Mouse (Mus musculus): ENCODE measurements at regions not wholly inside any gene's neighbourhood (a gene's known extent, or its start where the extent isn't known, plus 50 kb on each side); places are given as distances from the start of the nearest gene placed in this dataset.

DNA sequence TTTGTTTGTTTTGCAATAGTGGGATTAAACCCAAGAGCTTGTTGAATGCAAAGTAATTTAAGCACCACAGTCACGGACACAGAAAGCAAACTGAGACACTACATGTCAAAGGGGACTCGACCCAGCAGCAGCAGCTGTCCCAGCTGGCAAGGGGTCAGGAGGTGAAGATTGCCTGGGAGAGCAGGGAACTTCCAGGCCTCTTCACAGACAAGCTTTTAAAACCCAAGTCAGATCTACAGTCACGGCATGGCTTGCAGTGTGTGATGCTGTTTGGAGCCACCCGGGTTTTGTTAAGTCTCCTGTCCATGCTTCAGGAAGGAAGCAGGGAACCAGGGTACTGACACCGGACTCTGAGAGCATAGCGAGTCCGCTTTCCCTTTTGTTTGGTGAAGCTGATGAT is 125.4 kb downstream of the Cd83 start:
- no peak for DNase-seq (ENCODE audit: inconsistent age in 2 of 2, low spot score in 1 of 2)

- DNase-seq (ENCODE audit: inconsistent age in 2 of 2, low spot score in 1 of 2), result no peak
These were observed 128.9 kb downstream of the Cd83 start for GRCm38 (mm10) chr13:43913476-43913875.

DNA sequence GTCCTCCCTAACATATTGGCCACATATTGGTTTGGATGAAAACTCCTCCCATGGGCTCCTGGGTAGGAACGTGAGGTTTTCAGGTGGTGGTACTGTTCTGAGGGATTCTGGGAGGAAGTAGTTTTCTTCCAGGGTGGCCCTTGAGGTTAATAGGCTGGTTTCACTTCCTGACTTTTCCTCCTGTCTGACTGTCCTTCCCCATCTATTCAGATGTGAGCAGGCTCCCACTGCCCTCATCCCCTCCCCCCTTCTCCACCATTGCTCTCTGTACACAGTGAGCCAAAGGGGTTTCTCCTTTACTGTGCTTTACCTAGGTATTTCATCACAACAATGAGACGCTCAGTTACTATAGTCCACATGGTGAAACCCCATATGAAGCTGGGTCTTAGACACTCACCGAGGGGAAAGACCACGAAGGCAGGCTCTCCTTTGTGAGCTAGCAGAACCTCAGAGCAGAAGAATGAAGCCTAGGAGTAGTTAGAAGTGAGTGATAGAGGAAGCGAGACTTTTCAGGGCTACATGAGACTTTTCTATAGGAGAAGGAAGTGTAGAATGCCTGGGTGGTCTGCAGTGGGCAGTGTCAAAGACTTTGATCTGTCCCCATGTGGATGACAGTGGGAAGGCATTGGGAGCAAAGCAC is 135.3 kb downstream of the Cd83 start:
- no peak for DNase-seq (ENCODE audit: inconsistent age in 2 of 2, low spot score in 1 of 2)

GRCm38 (mm10) chr13:43930081-43930981 is 145.8 kb downstream of the Cd83 start:
- no peak for DNase-seq (ENCODE audit: inconsistent age in 2 of 2, low spot score in 1 of 2)

- DNase-seq (ENCODE audit: inconsistent age in 2 of 2, low spot score in 1 of 2), result no peak
These were observed 148.4 kb downstream of the Cd83 start for GRCm38 (mm10) chr13:43932946-43933345.

- DNase-seq (ENCODE audit: inconsistent age in 2 of 2, low spot score in 1 of 2), result peak; percentile 65 to 89
These were observed 150.7 kb downstream of the Cd83 start for GRCm38 (mm10) chr13:43935284-43935683.

- no peak for DNase-seq (ENCODE audit: inconsistent age in 2 of 2, low spot score in 1 of 2)
These were observed 151.9 kb downstream of the Cd83 start for GRCm38 (mm10) chr13:43936504-43936903.

DNA sequence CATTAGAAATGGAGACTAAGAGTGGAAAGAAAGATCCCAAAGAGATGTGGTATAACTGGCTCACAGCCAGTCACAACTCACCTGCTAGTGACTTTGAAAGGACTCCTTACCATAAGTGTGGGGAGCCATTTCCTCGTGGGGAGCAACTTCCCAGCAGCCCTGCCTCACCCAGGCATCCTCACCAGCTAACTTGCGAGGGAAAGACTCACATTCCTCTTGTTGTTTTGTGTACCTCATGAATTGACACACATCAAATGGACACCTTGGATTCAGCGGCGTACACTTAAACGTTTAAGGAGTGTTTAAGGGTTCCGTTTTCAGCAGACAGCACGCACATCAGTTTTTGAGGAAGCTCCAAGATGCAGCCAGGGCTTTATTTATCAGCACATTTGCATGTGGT is 154.0 kb downstream of the Cd83 start:
- no peak for DNase-seq (ENCODE audit: inconsistent age in 2 of 2, low spot score in 1 of 2)

DNA sequence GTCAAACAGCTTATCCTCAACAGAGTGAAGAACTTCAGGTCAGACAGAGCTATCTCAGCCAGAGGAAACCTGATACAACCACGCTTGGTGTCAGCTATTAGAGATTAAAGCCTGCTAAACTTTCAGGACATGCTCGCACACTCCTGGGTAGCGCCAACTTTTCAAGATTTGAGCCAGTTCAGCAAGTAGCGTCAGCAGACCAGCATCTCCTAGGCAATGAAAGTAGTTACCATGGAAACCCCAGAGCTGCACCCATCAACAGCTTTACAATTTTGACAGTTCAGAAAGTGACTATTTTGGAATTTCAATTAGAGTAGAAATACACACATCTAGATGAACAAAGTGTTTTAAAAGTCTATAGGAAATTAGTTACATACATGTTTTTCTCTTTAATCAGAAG is 154.8 kb downstream of the Cd83 start:
- DNase-seq (ENCODE audit: inconsistent age in 2 of 2, low spot score in 1 of 2), result no peak

DNA sequence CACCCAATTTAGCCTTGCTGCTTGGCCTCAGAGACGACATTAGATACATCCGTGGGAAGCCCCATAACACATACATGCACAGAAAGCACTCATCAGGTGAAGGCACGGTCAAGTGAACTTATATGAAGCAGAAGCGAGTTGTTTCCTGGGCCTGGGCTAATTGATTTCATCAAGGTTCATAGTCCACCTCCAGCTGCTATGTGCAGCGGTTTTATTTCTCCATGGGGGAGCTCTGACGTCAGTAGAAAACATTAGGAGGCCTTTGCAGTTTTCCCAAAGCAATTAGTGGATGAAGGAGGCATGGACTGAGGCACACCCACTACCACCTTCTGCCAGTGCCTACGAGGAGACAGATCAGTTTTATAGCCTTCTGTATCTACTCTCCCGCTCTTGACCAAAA is 157.2 kb downstream of the Cd83 start:
- no peak for DNase-seq (ENCODE audit: inconsistent age in 2 of 2, low spot score in 1 of 2)

GRCm38 (mm10) chr13:43948606-43949005 is 164.0 kb downstream of the Cd83 start:
- no peak for DNase-seq (ENCODE audit: inconsistent age in 2 of 2, low spot score in 1 of 2)

DNA sequence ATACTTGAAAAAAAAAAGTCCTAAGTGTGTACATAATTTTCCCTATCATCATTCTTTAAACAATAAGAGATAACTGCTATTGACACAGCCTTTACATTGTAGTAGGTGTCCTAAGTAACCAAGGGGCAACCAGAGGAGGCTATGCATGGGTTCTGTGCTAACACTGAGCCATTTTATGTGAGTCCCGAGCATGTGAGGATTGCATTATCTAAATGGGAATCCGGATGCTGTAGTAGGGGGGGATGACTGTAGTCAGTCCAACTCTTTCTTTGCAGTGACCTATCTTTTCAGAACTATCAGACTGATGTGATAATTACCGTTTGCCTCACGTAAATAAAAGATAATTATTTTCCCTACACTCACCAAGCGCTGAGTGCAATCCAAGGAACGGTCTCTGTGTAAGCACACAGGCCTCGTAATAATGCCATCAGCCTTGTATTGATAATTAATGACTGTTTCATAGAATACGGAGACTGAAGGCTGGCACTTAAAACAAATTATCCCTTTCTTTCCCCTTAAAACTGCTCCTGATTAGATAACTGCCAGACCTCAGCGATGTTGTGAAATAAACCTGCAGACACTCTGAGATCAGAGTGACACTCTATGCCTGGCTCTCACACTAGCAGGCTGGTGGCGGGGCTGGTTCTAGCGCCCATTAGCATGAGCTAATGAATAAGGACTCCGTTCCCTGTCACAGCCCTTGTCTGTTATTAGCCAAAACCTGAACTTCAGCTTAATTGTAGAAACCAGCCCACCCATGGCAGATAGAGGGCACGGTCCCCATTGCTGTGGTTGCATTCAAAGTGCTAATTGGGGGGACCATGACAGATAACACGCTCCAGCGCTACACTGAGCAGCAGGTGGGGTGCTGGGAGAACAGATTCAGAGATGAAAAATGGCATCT is 165.4 kb downstream of the Cd83 start:
- no peak for DNase-seq (ENCODE audit: inconsistent age in 2 of 2, low spot score in 1 of 2)

GRCm38 (mm10) chr13:43952491-43952890 is 167.9 kb downstream of the Cd83 start:
- no peak for DNase-seq (ENCODE audit: inconsistent age in 2 of 2, low spot score in 1 of 2)

DNA sequence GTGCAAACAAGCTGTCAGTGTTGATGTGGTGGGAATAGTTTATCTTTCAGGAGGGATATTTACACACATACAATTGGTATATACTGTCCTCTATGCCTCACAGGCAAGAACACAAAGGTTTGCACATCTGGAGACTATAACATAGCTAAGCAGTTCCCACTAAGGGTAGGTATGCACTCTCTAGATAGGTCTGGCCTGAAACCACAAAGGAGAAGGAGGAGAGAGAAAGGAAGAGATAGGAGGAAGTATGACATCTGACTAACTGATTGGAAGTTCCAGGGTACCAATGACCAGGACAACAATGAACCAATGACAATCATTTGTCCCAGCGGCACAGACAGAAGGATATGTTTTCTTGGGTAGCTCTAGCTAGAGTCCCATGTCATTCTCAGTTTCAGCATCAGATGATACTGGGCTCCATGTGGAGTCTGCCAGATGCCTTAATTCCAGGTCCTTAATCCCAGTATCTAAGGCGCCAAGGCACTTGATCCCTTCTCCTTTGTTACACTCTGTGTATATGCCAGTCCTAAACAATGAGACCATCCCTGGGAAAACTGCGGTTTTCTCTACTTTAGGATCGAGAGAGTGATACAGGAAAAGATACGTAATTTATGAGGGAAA is 168.5 kb downstream of the Cd83 start:
- no peak for DNase-seq (ENCODE audit: inconsistent age in 2 of 2, low spot score in 1 of 2)

DNA sequence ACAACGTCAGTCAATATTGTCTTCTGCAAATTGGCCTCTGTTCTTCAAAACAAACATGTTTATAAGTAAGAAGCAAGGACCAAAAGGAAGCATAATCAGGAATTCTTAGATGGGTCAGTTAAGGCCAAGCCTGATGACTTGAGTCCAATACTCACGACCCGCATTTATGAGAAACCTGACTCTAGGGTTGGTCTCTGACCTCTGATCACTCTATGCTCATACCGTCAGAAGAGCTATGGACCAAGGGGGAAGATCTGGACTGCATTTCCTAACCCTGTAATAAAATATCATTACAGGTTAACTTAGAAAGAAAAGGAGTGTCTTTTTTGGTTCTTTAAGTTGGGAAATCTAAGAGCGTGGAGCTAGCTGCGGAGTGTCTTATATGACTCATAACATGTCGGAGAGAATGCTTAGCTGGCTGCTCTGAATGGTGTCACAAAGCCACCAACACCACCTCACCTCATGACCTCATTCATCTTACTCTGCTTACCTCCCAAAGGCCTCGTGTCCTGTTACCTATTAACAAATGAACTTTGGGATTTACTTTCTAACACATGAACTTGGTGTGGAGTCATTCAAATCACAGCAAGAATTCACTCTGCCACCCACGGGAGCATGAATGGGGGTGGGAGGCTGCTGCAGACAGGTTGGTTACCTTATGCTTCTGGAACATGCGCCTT is 170.3 kb downstream of the Cd83 start:
- DNase-seq (ENCODE audit: inconsistent age in 2 of 2, low spot score in 1 of 2), result no peak

DNA sequence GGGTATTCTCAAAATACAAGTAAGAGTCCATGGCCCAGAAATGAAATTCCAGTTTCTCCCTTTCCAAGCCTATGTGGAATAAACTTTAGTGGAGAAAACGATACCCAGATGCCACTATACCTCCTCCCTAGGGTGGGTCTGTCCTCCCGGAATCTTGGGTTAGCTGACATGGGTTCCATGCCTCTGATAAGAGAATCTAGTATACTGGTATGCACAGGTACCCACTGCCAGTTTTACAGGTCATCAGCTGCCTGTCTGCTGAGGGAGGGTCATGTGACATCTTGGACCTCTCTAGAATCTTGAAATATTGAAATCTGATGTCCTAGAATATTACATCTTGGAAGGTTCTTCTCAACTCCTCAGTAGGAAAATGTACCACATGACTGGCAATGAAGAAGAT is 172.5 kb downstream of the Cd83 start:
- no peak for DNase-seq (ENCODE audit: inconsistent age in 2 of 2, low spot score in 1 of 2)

DNA sequence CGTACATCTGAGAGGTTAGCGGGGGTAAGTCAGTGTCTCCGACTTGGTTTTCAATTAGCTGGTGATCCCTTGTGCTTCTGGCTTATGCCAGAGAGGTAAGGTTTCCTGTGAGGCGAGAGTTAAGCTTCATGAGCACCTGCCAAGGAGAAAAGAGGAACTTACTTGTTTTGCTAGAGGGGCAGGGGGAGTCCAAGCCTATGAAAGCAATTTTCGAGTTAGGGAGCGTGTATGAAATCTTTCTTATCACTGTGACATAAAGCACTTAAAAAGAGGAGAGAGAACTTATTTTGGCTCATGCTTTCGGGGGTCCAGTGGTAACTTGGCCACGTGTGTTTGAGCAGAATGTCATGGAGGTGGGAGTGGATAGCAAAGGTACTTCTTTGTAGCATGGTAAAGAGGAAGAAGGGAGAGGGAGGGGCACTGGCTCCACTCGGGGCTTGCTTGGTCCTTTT is 174.6 kb downstream of the Cd83 start:
- DNase-seq (ENCODE audit: inconsistent age in 2 of 2, low spot score in 1 of 2), result no peak

GRCm38 (mm10) chr13:43961047-43961690 is 176.6 kb downstream of the Cd83 start:
- no peak for DNase-seq (ENCODE audit: inconsistent age in 2 of 2, low spot score in 1 of 2)

DNA sequence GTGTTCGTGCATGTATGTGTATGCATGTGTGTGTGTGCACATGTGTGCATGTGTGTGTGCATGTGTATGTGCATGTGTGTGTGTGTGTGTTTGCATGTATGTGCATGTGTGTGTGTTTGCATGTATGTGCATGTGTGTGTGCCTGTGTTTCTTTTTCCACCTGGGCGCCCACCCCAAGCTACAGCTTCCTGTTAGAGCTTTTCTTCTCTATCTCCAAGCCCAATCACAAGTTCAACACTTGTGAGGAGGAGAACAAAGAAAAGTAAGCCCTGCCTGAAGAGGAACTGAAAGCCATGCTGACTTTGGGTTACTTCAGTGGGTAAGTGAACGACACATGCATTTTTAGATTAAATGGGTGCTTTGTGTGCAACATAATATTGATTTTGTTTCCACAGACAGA is 177.4 kb downstream of the Cd83 start:
- no peak for DNase-seq (ENCODE audit: inconsistent age in 2 of 2, low spot score in 1 of 2)

GRCm38 (mm10) chr13:43963321-43963720 is 178.7 kb downstream of the Cd83 start:
- DNase-seq (ENCODE audit: inconsistent age in 2 of 2, low spot score in 1 of 2), result no peak
